Mouse (Mus musculus) heart, adult 2 months (tissue): ENCODE measurements around the gene Anks6.

Experiments used
- CTCF ChIP-seq: fragments of 200-600 bp; IDR thresholded peaks from 2 replicates; pipeline ENCODE4 v1.8.1; 2022; ENCODE audit warnings: antibody characterized with exemption, mild to moderate bottlenecking, moderate library complexity
- EP300 ChIP-seq: fragments of 200-500 bp; IDR thresholded peaks from 2 replicates; pipeline ENCODE4 v1.6.1; 2011; ENCODE audit warnings: low read depth, low read length, control low read depth; ENCODE audit not compliant: insufficient read depth

DNA sequence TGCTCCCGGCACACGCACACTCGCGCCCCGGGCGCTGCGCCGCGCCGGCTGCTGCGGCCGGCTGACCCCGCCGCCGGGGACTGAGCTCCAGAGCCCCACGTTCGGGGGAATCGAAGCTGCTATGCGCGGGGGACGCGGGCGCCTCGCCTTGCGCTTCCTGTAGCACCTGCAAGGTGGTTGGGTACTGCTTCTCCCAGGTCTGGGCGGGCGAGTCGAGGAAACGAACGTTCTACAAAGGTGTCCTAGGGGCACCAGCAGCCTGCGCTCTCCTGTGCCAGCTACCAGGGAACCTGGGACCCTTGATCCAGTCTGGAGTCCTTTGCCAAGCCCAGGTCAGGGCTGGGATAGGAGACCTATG is 65.3 kb downstream of the Anks6 start:
- TF ChIP-seq CTCF (no peak), EP300 (no peak)
